Mouse (Mus musculus) heart, adult 2 months (tissue): ENCODE measurements around the gene Zc3h12d. TPM values are rescaled to one million over a fixed set of nuclear protein-coding genes. Genes with fewer than 3 reads are reported as not detected.

ENCODE experiments used
- DNase-seq, 2 experiments: peaks; one replicate each; pipeline ENCODE4 v3.0.0; 2021
- H3K27ac ChIP-seq: fragments of 200-600 bp; 2 replicates; pipeline ENCODE4 v1.8.1; 2022
- H3K27me3 ChIP-seq: fragments of 200-500 bp; 2 replicates; pipeline ENCODE4 v1.6.1; 2012; ENCODE audit warnings: mild to moderate bottlenecking, low read length, inconsistent platforms, mixed read lengths; ENCODE audit not compliant: control insufficient read depth, insufficient read depth
- H3K36me3 ChIP-seq: fragments of 200-500 bp; 2 replicates; pipeline ENCODE4 v1.6.1; 2012; ENCODE audit warnings: low read length, inconsistent platforms; ENCODE audit not compliant: control insufficient read depth, insufficient read depth
- H3K4me1 ChIP-seq: fragments of 200-500 bp; 2 replicates; pipeline ENCODE4 v1.6.1; 2011; ENCODE audit warnings: low read length; ENCODE audit not compliant: control insufficient read depth, insufficient read depth
- H3K4me3 ChIP-seq: fragments of 200-600 bp; 2 replicates; pipeline ENCODE4 v1.8.1; 2022
- H3K79me2 ChIP-seq: fragments of 200-500 bp; replicated peaks from 2 replicates; pipeline ENCODE4 v1.6.1; 2012; ENCODE audit warnings: mild to moderate bottlenecking, inconsistent platforms, low read length, moderate library complexity, mixed read lengths; ENCODE audit not compliant: control insufficient read depth, insufficient read depth
- H3K9ac ChIP-seq: fragments of 200-500 bp; 2 replicates; pipeline ENCODE4 v1.6.1; 2012; ENCODE audit warnings: low read depth, mild to moderate bottlenecking, control low read depth, inconsistent platforms, low read length, mixed read lengths
- CTCF ChIP-seq: fragments of 200-600 bp; IDR thresholded peaks from 2 replicates; pipeline ENCODE4 v1.8.1; 2022; ENCODE audit warnings: antibody characterized with exemption, mild to moderate bottlenecking, moderate library complexity
- EP300 ChIP-seq: fragments of 200-500 bp; IDR thresholded peaks from 2 replicates; pipeline ENCODE4 v1.6.1; 2011; ENCODE audit warnings: low read depth, low read length, control low read depth; ENCODE audit not compliant: insufficient read depth
- POLR2A ChIP-seq: fragments of 200-500 bp; IDR thresholded peaks from 2 replicates; pipeline ENCODE4 v1.6.1; 2011; ENCODE audit warnings: mild to moderate bottlenecking, low read depth, low read length, control low read depth; ENCODE audit not compliant: insufficient read depth
- WGBS: fragments of 180-500 bp; shearing (Covaris S2); methylation state at CpG from one replicate; pipeline ENCODE4 v1.1.7; 2018; 5-methylcytosine and 5-hydroxymethylcytosine counted together
- intact Hi-C: fragments of 180-260 bp; cut with DNase I; formaldehyde crosslinking; loops from one replicate; pipeline ENCODE4 v1.15.1; 2025
- microRNA-seq, 2 experiments: library from miRNA; unstranded; fragments of <30 nt; microRNA quantifications; one replicate each; pipeline ENCODE4 v1.2.0; 2021
- polyA plus RNA-seq: library from polyadenylated mRNA; depleted of rRNA; stranded (reverse); fragments of >200 nt; gene quantifications from 2 replicates; pipeline ENCODE4 v1.2.3, GENCODE M21; 2012; rRNA removed
- total RNA-seq, 2 experiments: library from RNA; stranded (reverse); gene quantifications; 2 replicates each; pipeline ENCODE4 v1.2.3; 2021

Gene Zc3h12d
- total and polyA plus RNA-seq, 3 experiments: 0.21 to 0.35 (median 0.32) TPM

DNA sequence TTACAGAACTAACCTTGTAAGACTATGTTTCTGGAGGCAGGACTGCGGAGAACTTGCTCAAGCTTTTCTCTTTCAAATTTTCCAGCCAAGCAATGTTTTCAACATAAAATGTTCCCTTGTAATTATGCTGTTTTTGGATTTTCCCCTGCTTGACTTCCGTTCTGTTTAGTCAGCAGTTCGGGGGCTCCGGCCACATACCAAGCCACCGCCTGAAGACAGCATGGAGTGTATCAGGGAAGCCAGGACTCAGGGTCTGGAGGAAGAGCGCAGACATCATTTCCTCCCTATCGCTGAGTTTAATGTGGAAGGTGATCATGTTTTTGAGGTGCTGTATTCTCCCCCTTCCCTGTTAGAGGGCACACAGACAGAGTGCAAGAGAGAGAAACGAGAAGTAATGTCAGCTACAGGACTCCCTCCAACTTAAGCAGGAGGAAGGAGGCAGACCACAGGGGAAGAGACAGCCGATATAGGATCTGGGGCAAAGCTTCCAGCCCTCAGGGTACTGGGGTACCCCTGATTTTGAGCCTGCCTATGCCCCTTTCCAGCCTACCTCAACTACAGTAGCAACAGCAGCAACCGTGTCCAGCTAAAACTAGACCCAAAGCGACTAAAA is 56.1 kb downstream of the Zc3h12d start:
- no peaks in the 10 kb centered on the region for H3K79me2 ChIP-seq
- no peaks in the 10 kb centered on the region for H3K4me1 ChIP-seq
- WGBS: 70% methylated on average over 11 of the region's 11 CpGs
- intact Hi-C loops: loop anchor here (10.0 kb wide), 2 partner anchors 206 to 826 kb away; no protein-coding TSS in a partner anchor
- no peaks in the 10 kb centered on the region for H3K36me3 ChIP-seq
- H3K27ac ChIP-seq: no peak overlapping the region
- H3K4me3 ChIP-seq: no peak overlapping the region
- no peak for DNase-seq
- no peak overlapping the region for H3K9ac ChIP-seq
- no peaks in the 10 kb centered on the region for H3K27me3 ChIP-seq
- TF ChIP-seq EP300: no peak
- no peak for TF ChIP-seq CTCF
- TF ChIP-seq POLR2A: no peak

DNA sequence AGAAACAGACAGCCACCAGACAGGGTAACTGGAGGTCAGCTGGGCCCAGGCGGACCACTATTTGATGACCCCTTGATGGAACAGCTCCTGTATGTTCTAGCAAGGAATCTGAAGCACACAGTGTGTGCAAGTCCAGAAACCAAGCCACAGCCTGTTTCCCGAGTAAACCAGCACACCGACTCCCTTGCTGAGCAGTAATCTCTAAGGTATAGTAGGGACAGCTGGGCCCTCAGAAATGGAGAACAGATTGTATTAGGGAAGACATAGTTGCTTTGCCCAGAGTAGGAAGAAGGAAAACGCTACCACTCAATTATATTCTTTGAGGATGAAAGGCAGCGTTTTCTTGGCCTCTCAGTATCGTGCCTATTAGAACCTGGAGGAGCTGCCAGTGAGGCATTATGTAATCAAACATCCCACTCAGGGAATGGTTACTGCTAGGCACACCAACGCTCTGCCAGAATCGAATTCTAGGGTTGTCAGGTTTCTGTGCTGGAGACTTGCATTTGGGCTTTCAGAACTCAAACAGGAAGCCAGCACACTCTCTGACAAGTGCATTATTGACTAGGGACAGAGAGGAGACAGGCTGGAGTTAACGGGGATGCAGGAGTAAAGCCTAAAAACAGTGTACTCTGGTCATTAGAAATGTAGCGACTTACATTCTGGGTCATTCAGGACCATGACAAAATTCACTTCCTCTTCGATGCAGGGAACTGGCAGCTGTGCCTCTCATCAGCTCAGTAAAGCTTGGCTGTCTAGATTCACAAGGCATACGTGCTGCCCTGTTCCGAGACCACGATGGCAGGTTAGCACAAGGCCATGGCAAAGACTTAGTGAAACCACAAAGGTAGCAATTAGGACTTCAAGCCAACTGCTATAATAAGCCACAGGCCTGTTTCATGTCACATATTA is 68.7 kb downstream of the Zc3h12d start:
- DNase-seq: peak in 1 of 2 experiments; percentile 10
- Histone ChIP-seq H3K27ac (no peak overlapping the region), H3K79me2 (no peaks in the 10 kb centered on the region), H3K4me3 (no peak overlapping the region), H3K9ac (no peak overlapping the region), H3K4me1 (no peaks in the 10 kb centered on the region), H3K27me3 (no peaks in the 10 kb centered on the region), H3K36me3 (no peaks in the 10 kb centered on the region)
- 87% methylated on average over 14 of the region's 14 CpGs for WGBS
- intact Hi-C loops: no loop called here
- TF ChIP-seq CTCF: no peak
- TF ChIP-seq EP300: no peak
- no peak for TF ChIP-seq POLR2A

DNA sequence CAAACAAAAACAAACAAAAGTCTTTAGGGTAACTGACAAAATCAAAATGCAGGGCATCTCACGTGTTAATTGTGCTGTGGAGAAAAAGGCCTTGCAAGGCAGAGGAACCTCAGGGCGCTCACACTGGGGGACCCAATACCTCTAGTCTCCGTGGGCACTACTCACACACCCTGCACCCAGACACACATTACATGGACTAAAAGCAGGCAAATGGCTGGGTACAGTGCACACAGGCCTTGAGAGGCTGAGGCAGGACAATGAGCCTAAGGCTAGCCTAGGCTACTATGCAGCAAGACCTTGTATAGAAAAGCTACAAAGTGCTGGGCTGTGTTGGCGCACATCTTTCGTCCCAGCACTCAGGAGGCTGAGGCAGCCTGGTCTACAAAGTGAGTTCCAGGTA is 71.9 kb downstream of the Zc3h12d start:
- no peaks in the 10 kb centered on the region for H3K27me3 ChIP-seq
- no peaks in the 10 kb centered on the region for H3K4me1 ChIP-seq
- no peak for DNase-seq
- no peak overlapping the region for H3K27ac ChIP-seq
- TF ChIP-seq POLR2A: no peak
- TF ChIP-seq EP300: no peak
- TF ChIP-seq CTCF: no peak
- 98% methylated on average over 5 of the region's 5 CpGs for WGBS
- no peak overlapping the region for H3K9ac ChIP-seq
- H3K4me3 ChIP-seq: no peak overlapping the region
- no peaks in the 10 kb centered on the region for H3K36me3 ChIP-seq
- H3K79me2 ChIP-seq: no peaks in the 10 kb centered on the region
- intact Hi-C loops: no loop called here

DNA sequence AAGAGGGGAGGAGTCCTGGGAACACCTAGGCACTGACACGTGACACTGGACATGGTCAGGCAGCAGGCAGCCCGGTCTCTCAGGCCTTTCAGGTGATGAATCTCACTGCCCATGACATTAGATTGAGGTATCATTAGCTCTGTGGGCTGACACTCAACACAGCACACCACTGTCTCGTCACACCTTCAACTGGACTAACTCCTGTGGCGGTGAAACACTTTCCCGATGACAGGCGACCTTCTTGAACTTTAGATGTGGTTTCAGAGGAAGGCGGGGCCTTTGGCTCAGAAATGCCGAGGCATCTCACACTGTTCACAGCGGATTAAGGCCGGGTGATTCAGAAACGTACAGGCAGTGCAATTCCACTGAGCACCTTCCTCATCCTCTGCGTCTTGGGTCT is 74.9 kb downstream of the Zc3h12d start:
- Histone ChIP-seq H3K27ac (no peak overlapping the region), H3K36me3 (no peaks in the 10 kb centered on the region; the same call in 1 of the 2 replicates), H3K27me3 (no peaks in the 10 kb centered on the region), H3K4me1 (no peaks in the 10 kb centered on the region), H3K79me2 (no peaks in the 10 kb centered on the region), H3K9ac (no peak overlapping the region), H3K4me3 (no peak overlapping the region)
- TF ChIP-seq EP300 (no peak), POLR2A (no peak), CTCF (no peak)
- 81% methylated on average over 12 of the region's 12 CpGs for WGBS
- intact Hi-C loops: no loop called here
- DNase-seq: no peak

DNA sequence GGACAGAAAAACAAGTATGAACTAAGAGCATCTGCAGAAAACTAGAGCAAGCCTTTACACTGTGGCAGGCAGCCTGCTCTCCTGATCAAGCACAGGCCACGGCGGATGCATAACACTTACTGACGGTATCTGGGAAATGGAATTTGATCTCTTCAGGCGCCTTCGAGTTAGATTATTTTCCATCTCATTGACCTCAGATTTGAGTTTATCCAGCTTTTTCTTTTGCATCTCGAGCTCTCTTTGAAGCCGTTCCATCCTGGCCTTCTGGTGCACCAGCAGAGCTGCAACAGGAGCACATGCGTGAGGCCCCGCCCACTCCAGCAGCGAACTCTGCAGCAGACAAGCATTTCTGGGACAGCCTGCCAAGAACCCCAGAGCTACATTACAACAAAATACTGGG is 79.0 kb downstream of the Zc3h12d start:
- 68% methylated on average over 10 of the region's 10 CpGs for WGBS
- Histone ChIP-seq H3K27ac (no peak overlapping the region), H3K36me3 (peaks cover 2% of the 10 kb centered on the region), H3K79me2 (0 out of 2 replicates have a peak, but pooled peaks cover 3% of the 10 kb centered on the region), H3K4me3 (no peak overlapping the region), H3K9ac (no peak overlapping the region), H3K27me3 (no peaks in the 10 kb centered on the region), H3K4me1 (no peaks in the 10 kb centered on the region)
- intact Hi-C loops: loop anchor here (5.0 kb wide), 1 partner anchor 46 kb away; the partner anchor contains the start of gene Tab2
- no peak for DNase-seq
- TF ChIP-seq CTCF: no peak
- TF ChIP-seq EP300: no peak
- TF ChIP-seq POLR2A: no peak

Small RNA genes within 50 kb of the gene (microRNA-seq; reads per million reads assigned to microRNA genes)
- gene Mir5104: 0 to 1.5 reads per million in 2 experiments

Other genes starting within 250 kb of the Zc3h12d start
- gene Lrp11, start 242.7 kb upstream of the Zc3h12d start, total RNA-seq: 1 to 10 TPM; 2.2 to 3.0 TPM
- gene Lrp11, start 242.7 kb upstream of the Zc3h12d start, polyA plus RNA-seq: 3.0 and 4.2 TPM in 2 replicates
- 1 to 10 TPM; 4.6 to 6.3 TPM for gene Nup43, start 165.0 kb upstream of the Zc3h12d start, total RNA-seq
- gene Nup43, start 165.0 kb upstream of the Zc3h12d start, polyA plus RNA-seq: 4.9 and 6.7 TPM in 2 replicates
- 100 to 1,000 TPM in 1 of 2 experiments, 10 to 100 TPM in 1; 92.5 to 101 TPM for gene Pcmt1, start 151.3 kb upstream of the Zc3h12d start, total RNA-seq
- 35.3 and 61.6 TPM in 2 replicates for gene Pcmt1, start 151.3 kb upstream of the Zc3h12d start, polyA plus RNA-seq
- 10 to 100 TPM; 10.8 to 11.5 TPM for gene Lats1, start 151.3 kb upstream of the Zc3h12d start, total RNA-seq
- gene Lats1, start 151.3 kb upstream of the Zc3h12d start, polyA plus RNA-seq: 5.5 and 9.9 TPM in 2 replicates
- 10 to 100 TPM; 11.9 to 14.2 TPM for gene Katna1, start 106.5 kb upstream of the Zc3h12d start, total RNA-seq
- gene Katna1, start 106.5 kb upstream of the Zc3h12d start, polyA plus RNA-seq: 3.7 and 4.4 TPM in 2 replicates
- 100 to 1,000 TPM in 1 of 2 experiments, 10 to 100 TPM in 1; 94.5 to 123 TPM for gene Ginm1, start 39.6 kb upstream of the Zc3h12d start, total RNA-seq
- 39.6 and 65.7 TPM in 2 replicates for gene Ginm1, start 39.6 kb upstream of the Zc3h12d start, polyA plus RNA-seq
- gene Ppil4, start 39.6 kb upstream of the Zc3h12d start, total RNA-seq: 10 to 100 TPM; 14.8 to 15.3 TPM
- gene Ppil4, start 39.6 kb upstream of the Zc3h12d start, polyA plus RNA-seq: 5.3 and 7.2 TPM in 2 replicates
- gene Tab2, start 123.8 kb downstream of the Zc3h12d start, total RNA-seq: 10 to 100 TPM; 46.4 to 50.4 TPM
- gene Tab2, start 123.8 kb downstream of the Zc3h12d start, polyA plus RNA-seq: 32.2 and 54.3 TPM in 2 replicates